ENCODE assay signal across 18 mouse cellular contexts in the genomic region with DNA sequence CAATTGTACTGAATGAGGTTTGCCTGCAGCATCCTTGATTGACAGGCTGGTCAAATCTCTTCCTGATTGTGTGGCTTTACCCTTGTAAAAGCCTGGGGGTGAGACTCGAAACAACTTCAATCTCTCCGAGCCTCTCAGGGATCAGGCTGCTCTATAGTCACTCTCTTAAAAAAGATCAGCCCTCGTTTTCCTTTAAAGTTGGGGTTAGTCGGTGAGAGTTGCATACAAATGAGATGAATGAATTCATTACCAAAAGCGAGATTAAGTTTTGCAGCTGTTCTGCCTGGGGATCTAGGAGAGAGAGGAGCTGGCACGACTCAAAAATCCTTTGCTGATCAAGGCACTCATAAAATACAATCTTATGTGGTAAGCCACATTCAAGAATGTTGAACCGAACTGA. TPM values are rescaled to one million over a fixed set of nuclear protein-coding genes. Genes with fewer than 3 reads are reported as not detected.
DNase-seq lines count a peak whose midpoint lies in the region; ATAC-seq and TF ChIP-seq lines count a peak whose summit lies in the region.
"Had no signal": no experiment of that assay in that cellular context is flagged by ENCODE, and none has a peak within 500 bp of the region (broad histone marks: within the 10 kb centered on the region; RNA-seq: fewer than 3 reads in every experiment).

No protein-coding gene starts in this region.

- intact Hi-C loops in heart, postnatal 25 days (cut with DNase I): no loop called here

- H3K27ac ChIP-seq in lung, postnatal 0 days (ENCODE audit: low read length): no peak overlapping the region
- no peak overlapping the region for H3K27ac ChIP-seq in hindbrain, embryonic 15.5 days (replicated peaks)
- H3K27ac ChIP-seq: embryonic facial prominence, embryonic 12.5 days had no signal

- no peak overlapping the region for H3K4me2 ChIP-seq in lung, postnatal 0 days (replicated peaks; ENCODE audit: low read depth, low read length)
- H3K4me2 ChIP-seq in hindbrain, embryonic 15.5 days: peak overlapping the region; percentile 27
- H3K4me2 ChIP-seq: embryonic facial prominence, embryonic 12.5 days had no signal

- H3K4me3 ChIP-seq in lung, postnatal 0 days (ENCODE audit: low read depth, low read length): no peak overlapping the region
- no peak overlapping the region for H3K4me3 ChIP-seq in hindbrain, embryonic 15.5 days
- H3K4me3 ChIP-seq: embryonic facial prominence, embryonic 12.5 days had no signal

- peak; percentile 22 to 48 for DNase-seq in frontal cortex, adult 2 months (ENCODE audit: extremely low spot score in 1 of 2, low spot score in 1 of 2)
- no peak for DNase-seq in frontal cortex, postnatal 10 days (ENCODE audit: low spot score in 2 of 2)
- DNase-seq in lung, postnatal 0 days (ENCODE audit: low spot score): peak; percentile 14
- no peak for DNase-seq in lung, postnatal 36 days
- DNase-seq in telencephalon, adult 2 months (ENCODE audit: low read depth, low spot score): peak; percentile 51
- no peak for DNase-seq in urinary bladder, adult 2 months (ENCODE audit: low spot score)
- DNase-seq in heart, postnatal 25 days (ENCODE audit: low spot score): no peak
- DNase-seq: adrenal gland, adult 2 months; cerebellum, adult 11-12 months; gastrocnemius, postnatal 36 days; liver, postnatal 0 days had no signal

- no peak overlapping the region for H3K9ac ChIP-seq in lung, postnatal 0 days (replicated peaks; ENCODE audit: low read depth)
- H3K9ac ChIP-seq in hindbrain, embryonic 15.5 days: no peak overlapping the region
- H3K9ac ChIP-seq: embryonic facial prominence, embryonic 12.5 days; liver, postnatal 0 days had no signal

- H3K9me3 ChIP-seq in lung, postnatal 0 days (ENCODE audit: low read length): no peaks in the 10 kb centered on the region
- no peaks in the 10 kb centered on the region for H3K9me3 ChIP-seq in hindbrain, embryonic 15.5 days
- H3K9me3 ChIP-seq: embryonic facial prominence, embryonic 12.5 days had no signal

- no peaks in the 10 kb centered on the region for H3K27me3 ChIP-seq in lung, postnatal 0 days (replicated peaks; ENCODE audit: insufficient read depth, low read length)
- no peaks in the 10 kb centered on the region for H3K27me3 ChIP-seq in hindbrain, embryonic 15.5 days
- H3K27me3 ChIP-seq: embryonic facial prominence, embryonic 12.5 days had no signal

- ATAC-seq in lung, postnatal 0 days: no peak
- 0 out of 2 replicates have a peak, but pooled peaks have one; percentile 54 for ATAC-seq in hindbrain, embryonic 15.5 days (ENCODE audit: low FRiP score, low read depth)
- ATAC-seq: liver, postnatal 0 days; Patski had no signal

- H3K4me1 ChIP-seq in lung, postnatal 0 days (ENCODE audit: insufficient read depth, low read depth, low read length): no peaks in the 10 kb centered on the region
- peaks cover 3% of the 10 kb centered on the region; the same call in 1 of the 2 replicates for H3K4me1 ChIP-seq in hindbrain, embryonic 15.5 days (replicated peaks)

- TF ChIP-seq EP300 in lung, postnatal 0 days (IDR thresholded peaks at IDR 0.05): no peak

- no peaks in the 10 kb centered on the region for H3K36me3 ChIP-seq in lung, postnatal 0 days (ENCODE audit: insufficient read depth, low read length)
- H3K36me3 ChIP-seq in hindbrain, embryonic 15.5 days: no peaks in the 10 kb centered on the region
- H3K36me3 ChIP-seq: embryonic facial prominence, embryonic 12.5 days had no signal

- TF ChIP-seq CTCF in lung, postnatal 0 days (IDR thresholded peaks at IDR 0.05): no peak

- WGBS in lung, postnatal 0 days: 32% methylated on average over 7 of the region's 7 CpGs
- 12% methylated on average over 7 of the region's 7 CpGs for WGBS in hindbrain, embryonic 15.5 days

RNA-seq across cellular contexts. Expression of a gene that starts 1.0 kb away (rescaled TPM):
- polyA plus RNA-seq in frontal cortex, adult 2 months (2012; rRNA removed): not detected in 2 replicates
- polyA plus RNA-seq in lung, postnatal 0 days (2015; fragmentation: Nextera tagmentation; extraction: Ambion mirVana): not detected in 2 replicates
- polyA plus RNA-seq in hindbrain, embryonic 15.5 days (2015; fragmentation: Nextera tagmentation; extraction: Ambion mirVana): not detected in 2 replicates
- not detected in 2 replicates for polyA plus RNA-seq in urinary bladder, adult 2 months (2012; rRNA removed)
- total RNA-seq in heart, postnatal 25 days (2021): not detected
- total RNA-seq: adrenal gland, adult 2 months; gastrocnemius, postnatal 36 days; left cerebral cortex, postnatal 25 days had no signal
- polyA plus RNA-seq: adrenal gland, adult 2 months; embryonic facial prominence, embryonic 12.5 days; heart, embryonic 16.5 days; kidney, embryonic 14.5 days; liver, postnatal 0 days; Patski; small intestine, adult 2 months had no signal

Comparison
In these comparisons a context has a peak if more than half of its experiments do, and no peak if none do; other contexts are left out.
1. DNase-seq: peak in frontal cortex, adult 2 months (2 of 2), lung, postnatal 0 days (single experiment) and telencephalon, adult 2 months (single experiment); none in frontal cortex, postnatal 10 days (0 of 2), lung, postnatal 36 days (single experiment), urinary bladder, adult 2 months (single experiment) and heart, postnatal 25 days (single experiment).